ENCODE assay signal across 8 mouse cellular contexts in the genomic region with DNA sequence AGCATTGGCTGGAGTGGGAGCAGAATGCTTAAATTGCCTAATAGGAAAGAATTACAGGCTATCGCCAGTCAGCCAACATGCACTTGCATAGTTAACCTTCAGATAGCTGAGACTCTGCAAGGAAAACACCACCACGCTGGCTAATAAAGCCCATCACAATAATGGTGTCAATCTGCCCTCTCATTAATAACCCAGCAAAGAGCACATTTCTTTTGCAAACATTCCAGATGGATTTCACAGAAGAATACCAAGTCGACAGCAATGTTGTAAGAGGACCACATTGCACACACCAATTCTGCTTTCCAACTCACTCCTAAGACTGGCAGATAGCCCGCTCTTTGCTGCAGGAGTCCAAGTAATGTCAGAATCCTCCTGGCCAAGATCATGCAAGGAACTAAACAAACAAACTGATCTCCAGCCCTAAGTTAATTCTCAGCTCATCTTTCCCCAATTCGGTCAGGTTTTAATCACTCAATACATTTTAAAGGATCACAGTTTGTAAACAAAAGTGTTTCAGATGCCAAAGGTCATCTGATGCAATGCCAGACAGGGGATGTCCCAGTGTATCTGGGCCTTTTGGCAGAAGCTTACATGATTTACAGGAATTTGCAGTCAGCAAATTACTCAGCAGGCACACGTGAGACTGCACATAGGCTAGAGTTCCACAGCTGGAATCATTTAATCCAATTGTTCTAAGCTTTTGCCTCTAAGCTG.
DNase-seq lines count a peak whose midpoint lies in the region; ATAC-seq and TF ChIP-seq lines count a peak whose summit lies in the region.

No protein-coding gene starts in this region.

- intact Hi-C loops in gastrocnemius, postnatal 36 days (cut with DNase I) = no loop called here

- H3K9ac ChIP-seq in kidney, postnatal 0 days (ENCODE audit: low read depth, low read length) = no peak overlapping the region

- no peak overlapping the region for H3K27ac ChIP-seq in kidney, postnatal 0 days

- no peaks in the 10 kb centered on the region for H3K4me1 ChIP-seq in kidney, postnatal 0 days (replicated peaks; ENCODE audit: insufficient read depth, low read length)

- H3K36me3 ChIP-seq in kidney, postnatal 0 days (ENCODE audit: insufficient read depth, low read length) = no peaks in the 10 kb centered on the region

- no peaks in the 10 kb centered on the region for H3K9me3 ChIP-seq in kidney, postnatal 0 days (replicated peaks; ENCODE audit: low read length)

- no peak overlapping the region for H3K4me3 ChIP-seq in kidney, postnatal 0 days (replicated peaks; ENCODE audit: low read depth, low read length)

- peak; percentile 69 for DNase-seq in MN1 (ENCODE audit: low spot score)
- peak; percentile 10 for DNase-seq in adrenal gland, postnatal 25 days
- DNase-seq in gastrocnemius, postnatal 36 days = peak; percentile 32 to 58
- peak; percentile 74 for DNase-seq in kidney, postnatal 0 days (ENCODE audit: low spot score)
- DNase-seq in yolk sac, embryonic 10.5 days (ENCODE audit: low spot score) = peak; percentile 73
- DNase-seq in frontal cortex, postnatal 36 days (ENCODE audit: low spot score in 2 of 2) = no peak
- DNase-seq in right cerebral cortex, postnatal 14 days = no peak

- H3K4me2 ChIP-seq in kidney, postnatal 0 days (ENCODE audit: low read length) = no peak overlapping the region

- peak; percentile 61; the same call in 1 of the 2 replicates for ATAC-seq in kidney, postnatal 0 days (replicated peaks; ENCODE audit: low FRiP score, low read depth)
- peak; percentile 1; the same call in 1 of the 2 replicates for ATAC-seq in megakaryocyte, adult 5-6 weeks (ENCODE audit: poor library complexity, severe bottlenecking)

- WGBS in kidney, postnatal 0 days = 19% methylated on average over 6 of the region's 6 CpGs

- no peak for TF ChIP-seq CTCF in kidney, postnatal 0 days (IDR thresholded peaks at IDR 0.05; ENCODE audit: low read depth)

- H3K27me3 ChIP-seq in kidney, postnatal 0 days (ENCODE audit: insufficient read depth, low read length) = no peaks in the 10 kb centered on the region

Comparison
In these comparisons a context has a peak if more than half of its experiments do, and no peak if none do; other contexts are left out.
1. DNase-seq: peak in MN1 (single experiment), adrenal gland, postnatal 25 days (single experiment), gastrocnemius, postnatal 36 days (2 of 2), kidney, postnatal 0 days (single experiment) and yolk sac, embryonic 10.5 days (single experiment); none in frontal cortex, postnatal 36 days (0 of 2) and right cerebral cortex, postnatal 14 days (single experiment).